Mouse (Mus musculus): ENCODE results near the gene Osbp2.

Osbp2 gene

GRCm38 (mm10) chr11:3703089-3703992, 160.4 kb downstream of the Osbp2 start:
- no peak for DNase-seq

GRCm38 (mm10) chr11:3697441-3697840, 166.3 kb downstream of the Osbp2 start:
- DNase-seq, result no peak

GRCm38 (mm10) chr11:3696086-3696616, 167.6 kb downstream of the Osbp2 start:
- DNase-seq, result no peak

- DNase-seq, result no peak
Observed at GRCm38 (mm10) chr11:3691746-3692145, 172.0 kb downstream of the Osbp2 start.

- DNase-seq, result no peak
Observed at GRCm38 (mm10) chr11:3686885-3687284, 176.8 kb downstream of the Osbp2 start.

GRCm38 (mm10) chr11:3686318-3686717, 177.4 kb downstream of the Osbp2 start:
- DNase-seq, result no peak

- DNase-seq, result no peak
Observed at GRCm38 (mm10) chr11:3685431-3685830, 178.3 kb downstream of the Osbp2 start.

GRCm38 (mm10) chr11:3684723-3685430, 178.8 kb downstream of the Osbp2 start:
- DNase-seq, result peak; percentile 66

- DNase-seq, result no peak
Observed at GRCm38 (mm10) chr11:3684232-3684631, 179.5 kb downstream of the Osbp2 start.

GRCm38 (mm10) chr11:3683696-3684095, 180.0 kb downstream of the Osbp2 start:
- DNase-seq, result no peak

- DNase-seq, result no peak
Observed at GRCm38 (mm10) chr11:3679771-3680170, 183.9 kb downstream of the Osbp2 start.

- peak; percentile 55 for DNase-seq
Observed at GRCm38 (mm10) chr11:3677204-3677603, 186.5 kb downstream of the Osbp2 start.

GRCm38 (mm10) chr11:3676423-3676822, 187.3 kb downstream of the Osbp2 start:
- no peak for DNase-seq

- DNase-seq, result no peak
Observed at GRCm38 (mm10) chr11:3674545-3674944, 189.2 kb downstream of the Osbp2 start.

GRCm38 (mm10) chr11:3671000-3671628, 192.6 kb downstream of the Osbp2 start:
- DNase-seq, result no peak

GRCm38 (mm10) chr11:3669849-3670248, 193.9 kb downstream of the Osbp2 start:
- no peak for DNase-seq

- no peak for DNase-seq
Observed at GRCm38 (mm10) chr11:3668768-3669167, 194.9 kb downstream of the Osbp2 start.

- no peak for DNase-seq
Observed at GRCm38 (mm10) chr11:3667506-3667905, 196.2 kb downstream of the Osbp2 start.

GRCm38 (mm10) chr11:3661964-3662363, 201.7 kb downstream of the Osbp2 start:
- DNase-seq, result no peak

All from kidney, postnatal 10 days (tissue).